Mouse (Mus musculus): ENCODE results near the gene Ptprk.
A peak's percentile ranks its signal among the peaks of the same experiment; 100 is the strongest.

Ptprk gene

GRCm38 (mm10) chr10:28074653-28075451, at the start of gene Ptprk:
TSS of gene Ptprk (plus strand) at chr10:28074820.
- peak; percentile 97 for DNase-seq

GRCm38 (mm10) chr10:28027791-28028190, 46.8 kb upstream of the Ptprk start:
- DNase-seq: no peak

GRCm38 (mm10) chr10:28036456-28036855, 38.2 kb upstream of the Ptprk start:
- no peak for DNase-seq

- no peak for DNase-seq
These were observed 19.9 kb upstream of the Ptprk start for GRCm38 (mm10) chr10:28054764-28055163.

- DNase-seq: no peak
These were observed 15.4 kb upstream of the Ptprk start for GRCm38 (mm10) chr10:28059222-28059621.

- DNase-seq: no peak
These were observed 6.6 kb upstream of the Ptprk start for GRCm38 (mm10) chr10:28067997-28068396.

- DNase-seq: peak; percentile 65
These were observed 498 bp upstream of the Ptprk start for GRCm38 (mm10) chr10:28073991-28074652.

- DNase-seq: peak; percentile 43
These were observed 943 bp downstream of the Ptprk start for GRCm38 (mm10) chr10:28075491-28076035.

- peak; percentile 71 for DNase-seq
These were observed 1.6 kb downstream of the Ptprk start for GRCm38 (mm10) chr10:28076036-28076855.

GRCm38 (mm10) chr10:28078270-28078669, 3.6 kb downstream of the Ptprk start:
- DNase-seq: no peak

GRCm38 (mm10) chr10:28081221-28081620, 6.6 kb downstream of the Ptprk start:
- no peak for DNase-seq

- no peak for DNase-seq
These were observed 8.6 kb downstream of the Ptprk start for GRCm38 (mm10) chr10:28083183-28083582.

GRCm38 (mm10) chr10:28083625-28084024, 9.0 kb downstream of the Ptprk start:
- DNase-seq: no peak

- no peak for DNase-seq
These were observed 12.7 kb downstream of the Ptprk start for GRCm38 (mm10) chr10:28087341-28087740.

GRCm38 (mm10) chr10:28087749-28088148, 13.1 kb downstream of the Ptprk start:
- no peak for DNase-seq

- DNase-seq: no peak
These were observed 21.4 kb downstream of the Ptprk start for GRCm38 (mm10) chr10:28096007-28096406.

GRCm38 (mm10) chr10:28097637-28098036, 23.0 kb downstream of the Ptprk start:
- no peak for DNase-seq

GRCm38 (mm10) chr10:28098923-28099322, 24.3 kb downstream of the Ptprk start:
- no peak for DNase-seq

- DNase-seq: no peak
These were observed 28.8 kb downstream of the Ptprk start for GRCm38 (mm10) chr10:28103406-28103906.

- DNase-seq: no peak
These were observed 29.3 kb downstream of the Ptprk start for GRCm38 (mm10) chr10:28103924-28104323.

GRCm38 (mm10) chr10:28105247-28105646, 30.6 kb downstream of the Ptprk start:
- peak; percentile 73 for DNase-seq

- no peak for DNase-seq
These were observed 38.4 kb downstream of the Ptprk start for GRCm38 (mm10) chr10:28112826-28113589.

Measured in kidney, postnatal 10 days (tissue).